Comparison of ENCODE assay signal across 8 mouse cellular contexts in the genomic region with DNA sequence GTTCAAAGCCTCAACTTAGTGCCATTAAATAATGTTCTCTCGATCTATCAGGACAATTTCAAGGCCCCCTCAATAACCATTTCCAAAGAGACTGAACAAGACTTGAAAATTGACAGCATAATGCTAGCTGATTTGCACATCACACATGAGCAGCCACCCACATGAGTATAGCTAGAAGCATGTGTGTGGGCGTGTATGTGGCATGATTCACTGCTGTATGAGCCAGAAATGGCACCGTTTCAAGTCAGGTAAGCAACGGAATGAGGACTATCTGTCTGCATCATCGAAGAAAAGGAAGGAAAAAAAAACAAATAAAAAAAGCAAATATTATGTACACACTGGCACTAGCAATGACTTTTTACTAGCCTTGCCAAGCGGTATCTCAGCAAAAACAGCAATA. TPM values are rescaled to one million over a fixed set of nuclear protein-coding genes. Genes with fewer than 3 reads are reported as not detected.
DNase-seq lines count a peak whose midpoint lies in the region; ATAC-seq and TF ChIP-seq lines count a peak whose summit lies in the region.
"Had no signal": no experiment of that assay in that cellular context is flagged by ENCODE, and none has a peak within 500 bp of the region (broad histone marks: within the 10 kb centered on the region; RNA-seq: fewer than 3 reads in every experiment).

No protein-coding gene starts in this region.

- no peak for ATAC-seq in neural tube, embryonic 13.5 days (ENCODE audit: low read depth)

- no peak for TF ChIP-seq POLR2A in cortical plate, adult 2 months (IDR thresholded peaks at IDR 0.05; ENCODE audit: extremely low read depth, insufficient read depth, low read length)

- H3K4me1 ChIP-seq in neural tube, embryonic 13.5 days (replicated peaks): peaks cover 39% of the 10 kb centered on the region
- no peaks in the 10 kb centered on the region; the same call in 1 of the 2 replicates for H3K4me1 ChIP-seq in cortical plate, adult 2 months (ENCODE audit: control insufficient read depth, insufficient read depth, low read length)
- H3K4me1 ChIP-seq: liver, embryonic 13.5 days had no signal

- 0 out of 2 replicates have a peak, but pooled peaks cover 3% of the 10 kb centered on the region for H3K27me3 ChIP-seq in neural tube, embryonic 13.5 days
- H3K27me3 ChIP-seq in splenic B cell, adult 2 months (ENCODE audit: control insufficient read depth, insufficient read depth, low read length, poor library complexity, severe bottlenecking): no peaks in the 10 kb centered on the region

- no peak overlapping the region for H3K27ac ChIP-seq in neural tube, embryonic 13.5 days (replicated peaks)
- H3K27ac ChIP-seq in cortical plate, adult 2 months (ENCODE audit: insufficient read depth, low read length): no peak overlapping the region
- H3K27ac ChIP-seq: liver, embryonic 13.5 days had no signal

- TF ChIP-seq CTCF in cortical plate, adult 2 months (IDR thresholded peaks at IDR 0.05; ENCODE audit: extremely low read depth, insufficient read depth, low read length): no peak

- no peak overlapping the region for H3K9ac ChIP-seq in neural tube, embryonic 13.5 days
- H3K9ac ChIP-seq: liver, embryonic 13.5 days had no signal

- 66% methylated on average over 6 of the region's 6 CpGs for WGBS in neural tube, embryonic 13.5 days

- H3K9me3 ChIP-seq in neural tube, embryonic 13.5 days: no peaks in the 10 kb centered on the region
- H3K9me3 ChIP-seq: liver, embryonic 13.5 days had no signal

- intact Hi-C loops in gastrocnemius, postnatal 14 days (cut with DNase I; ENCODE audit: low total_unique reads): no loop called here

- H3K4me3 ChIP-seq in neural tube, embryonic 13.5 days: 0 out of 2 replicates have a peak overlapping the region, but pooled peaks have one; percentile 44
- H3K4me3 ChIP-seq in cortical plate, adult 2 months (ENCODE audit: insufficient read depth, low read length): peak overlapping the region; percentile 68
- H3K4me3 ChIP-seq: liver, embryonic 13.5 days had no signal

- no peak for DNase-seq in neural tube, embryonic 10.5 days (ENCODE audit: extremely low spot score, low spot score)
- DNase-seq in layer of hippocampus, postnatal 10 days (ENCODE audit: low spot score in 2 of 2): peak; percentile 10 to 16
- peak; percentile 23 for DNase-seq in splenic B cell, adult 2 months (ENCODE audit: low read depth, low spot score)
- no peak for DNase-seq in gastrocnemius, postnatal 14 days
- DNase-seq in gastrocnemius, adult 8-10 months (ENCODE audit: low spot score in 2 of 2): no peak
- DNase-seq: liver, embryonic 13.5 days had no signal

- H3K4me2 ChIP-seq in neural tube, embryonic 13.5 days: peak overlapping the region; percentile 64
- H3K4me2 ChIP-seq: liver, embryonic 13.5 days had no signal

- no peaks in the 10 kb centered on the region for H3K36me3 ChIP-seq in neural tube, embryonic 13.5 days
- no peaks in the 10 kb centered on the region for H3K36me3 ChIP-seq in splenic B cell, adult 2 months (ENCODE audit: control insufficient read depth, insufficient read depth, low read length, poor library complexity, severe bottlenecking)
- H3K36me3 ChIP-seq: liver, embryonic 13.5 days had no signal

RNA-seq across cellular contexts. Expression of gene Arhgef9, which starts 32.5 kb away (rescaled TPM):
- 32.8 and 33.3 TPM in 2 replicates for polyA plus RNA-seq in neural tube, embryonic 13.5 days (2015; fragmentation: Nextera tagmentation; extraction: Ambion mirVana)
- 161 and 169 TPM in 2 replicates for polyA plus RNA-seq in cortical plate, adult 2 months (2012; rRNA removed)
- 100 to 1,000 TPM; 139 to 150 TPM for total RNA-seq in layer of hippocampus, postnatal 10 days (2021)
- 10 to 100 TPM in 1 of 2 experiments, 1 to 10 TPM in 1; 9.6 to 11.9 TPM for total RNA-seq in gastrocnemius, postnatal 14 days (2021)
- 10 to 100 TPM; 13.4 to 14.3 (median 14.0) TPM for total RNA-seq in gastrocnemius, adult 8-10 months (2022)

Comparison
In these comparisons a context has a peak if more than half of its experiments do, and no peak if none do; other contexts are left out.
1. DNase-seq: peak in layer of hippocampus, postnatal 10 days (2 of 2) and splenic B cell, adult 2 months (single experiment); none in neural tube, embryonic 10.5 days (single experiment), gastrocnemius, postnatal 14 days (single experiment) and gastrocnemius, adult 8-10 months (0 of 2).
2. RNA of gene Arhgef9, which starts 32.5 kb away (total RNA-seq): 139 to 150 TPM in layer of hippocampus, postnatal 10 days; 13.4 to 14.3 TPM in gastrocnemius, adult 8-10 months and 9.6 to 11.9 TPM in gastrocnemius, postnatal 14 days; every median in the first group is over 4 times any median in the second.